Mouse (Mus musculus) G1E (cell line): ENCODE results near the gene C530008M17Rik. TPM values are rescaled to one million over a fixed set of nuclear protein-coding genes. Genes with fewer than 3 reads are reported as not detected.

Experiments
- ATAC-seq: 2 replicates; pipeline ENCODE4 v1.8.0; 2016; ENCODE audit warnings: mild to moderate bottlenecking; ENCODE audit not compliant: insufficient number of reproducible peaks, poor library complexity, low FRiP score, severe bottlenecking; ENCODE audit errors: extremely low read depth
- DNase-seq: peaks from one replicate; pipeline ENCODE4 v3.0.0; 2012; ENCODE audit warnings: low spot score
- H3K27me3 ChIP-seq: 2 replicates; pipeline ENCODE4 v1.6.1; 2012; ENCODE audit warnings: mild to moderate bottlenecking, low read length, inconsistent platforms; ENCODE audit not compliant: insufficient read depth
- H3K36me3 ChIP-seq: replicated peaks from 2 replicates; pipeline ENCODE3; 2012; ENCODE audit warnings: mild to moderate bottlenecking, inconsistent platforms
- H3K4me1 ChIP-seq: 2 replicates; pipeline ENCODE4 v1.6.1; 2012; ENCODE audit warnings: low read depth, low read length, inconsistent platforms, mixed read lengths; ENCODE audit not compliant: insufficient read depth
- H3K4me3 ChIP-seq: 2 replicates; pipeline ENCODE4 v1.5.1; 2012; ENCODE audit warnings: low read depth, mild to moderate bottlenecking, inconsistent platforms, low read length, moderate library complexity, mixed read lengths
- H3K9me3 ChIP-seq: replicated peaks from 2 replicates; pipeline ENCODE4 v1.6.1; 2012; ENCODE audit warnings: inconsistent platforms
- CTCF ChIP-seq: IDR thresholded peaks from 2 replicates; pipeline ENCODE4 v1.5.1; 2012; ENCODE audit warnings: low read depth, low read length, inconsistent platforms, mixed read lengths
- GATA1 ChIP-seq: IDR thresholded peaks from 2 replicates; pipeline ENCODE4 v1.6.1; 2012; ENCODE audit warnings: borderline replicate concordance, low read length, inconsistent platforms, mixed read lengths
- GATA2 ChIP-seq: IDR thresholded peaks from 2 replicates; pipeline ENCODE4 v1.6.1; 2012; ENCODE audit warnings: low read depth, low read length, inconsistent platforms, borderline replicate concordance
- POLR2AphosphoS5 ChIP-seq: IDR thresholded peaks from 2 replicates; pipeline ENCODE4 v1.6.1; 2012; ENCODE audit warnings: low read depth, low read length, inconsistent platforms; ENCODE audit not compliant: insufficient replicate concordance
- TAL1 ChIP-seq: conservative IDR thresholded peaks from 2 replicates; pipeline ENCODE4 v1.6.1; 2012; ENCODE audit warnings: low read depth, low read length, inconsistent platforms, mixed read lengths
- polyA plus RNA-seq: library from polyadenylated mRNA; stranded (reverse); fragments of >175 nt; gene quantifications from 2 replicates; pipeline ENCODE4 v1.2.3, GENCODE M21; 2012
- total RNA-seq, 2 experiments: library from RNA; stranded (forward) in 1 of 2; stranded (reverse) in 1 of 2; fragments of 200-1000 nt in 1 of 2; fragments of >200 nt in 1 of 2; fragmentation: Nextera tagmentation in 1 of 2; gene quantifications; 2 replicates each; pipeline ENCODE4 v1.2.3; 2014 to 2017

C530008M17Rik gene
- total and polyA plus RNA-seq, 3 experiments, result 7.3 to 41.5 (median 25.1) TPM

GRCm38 (mm10) chr5:76649897-76650296 lies 6.4 kb upstream of the C530008M17Rik start:
- DNase-seq (no peak), ATAC-seq (no peak)
- TF ChIP-seq GATA1, result no peak
- TF ChIP-seq GATA2, result no peak
- no peaks in the 10 kb centered on the region for H3K27me3 ChIP-seq
- peaks cover 29% of the 10 kb centered on the region for H3K4me1 ChIP-seq
- no peaks in the 10 kb centered on the region for H3K9me3 ChIP-seq
- H3K36me3 ChIP-seq, result peaks cover 20% of the 10 kb centered on the region
- no peak overlapping the region for H3K4me3 ChIP-seq

GRCm38 (mm10) chr5:76651151-76651725 lies 5.1 kb upstream of the C530008M17Rik start:
- Histone ChIP-seq H3K27me3 (no peaks in the 10 kb centered on the region), H3K36me3 (peaks cover 13% of the 10 kb centered on the region), H3K4me3 (no peak overlapping the region), H3K4me1 (peaks cover 37% of the 10 kb centered on the region), H3K9me3 (no peaks in the 10 kb centered on the region)
- DNase-seq (no peak), ATAC-seq (no peak)
- TF ChIP-seq CTCF, result no peak
- no peak for TF ChIP-seq TAL1

GRCm38 (mm10) chr5:76657245-76658083 lies 1.2 kb downstream of the C530008M17Rik start:
- ATAC-seq (peak; percentile 5; the same call in 1 of the 2 replicates), DNase-seq (peak; percentile 47)
- Histone ChIP-seq H3K9me3 (no peaks in the 10 kb centered on the region), H3K4me1 (peaks cover 61% of the 10 kb centered on the region), H3K36me3 (peaks cover 24% of the 10 kb centered on the region), H3K27me3 (no peaks in the 10 kb centered on the region), H3K4me3 (peak overlapping the region; percentile 81)
- no peak for TF ChIP-seq TAL1
- no peak for TF ChIP-seq GATA1
- no peak for TF ChIP-seq GATA2
- no peak for TF ChIP-seq POLR2AphosphoS5
- TF ChIP-seq CTCF, result no peak

GRCm38 (mm10) chr5:76658084-76658934 lies 2.0 kb downstream of the C530008M17Rik start:
- DNase-seq, result peak; percentile 68
- TF ChIP-seq GATA2, result 0 out of 2 replicates have a peak, but pooled peaks have one; percentile 32
- no peak for TF ChIP-seq GATA1
- TF ChIP-seq TAL1, result peak; percentile 37; the same call in 1 of the 2 replicates
- no peak for TF ChIP-seq POLR2AphosphoS5
- H3K36me3 ChIP-seq, result peaks cover 28% of the 10 kb centered on the region
- peaks cover 62% of the 10 kb centered on the region for H3K4me1 ChIP-seq
- H3K9me3 ChIP-seq, result no peaks in the 10 kb centered on the region
- H3K4me3 ChIP-seq, result peak overlapping the region; percentile 81
- no peaks in the 10 kb centered on the region for H3K27me3 ChIP-seq
- peak; percentile 79 for ATAC-seq

GRCm38 (mm10) chr5:76659958-76660635 lies 3.8 kb downstream of the C530008M17Rik start:
- Histone ChIP-seq H3K27me3 (no peaks in the 10 kb centered on the region), H3K36me3 (peaks cover 37% of the 10 kb centered on the region), H3K9me3 (no peaks in the 10 kb centered on the region), H3K4me3 (no peak overlapping the region), H3K4me1 (peaks cover 49% of the 10 kb centered on the region)
- TF ChIP-seq GATA1 (no peak), TAL1 (no peak), POLR2AphosphoS5 (no peak), GATA2 (no peak), CTCF (no peak)
- DNase-seq, result no peak
- ATAC-seq, result no peak

GRCm38 (mm10) chr5:76661310-76661709 lies 5.0 kb downstream of the C530008M17Rik start:
- no peak for DNase-seq
- Histone ChIP-seq H3K27me3 (no peaks in the 10 kb centered on the region), H3K36me3 (peaks cover 41% of the 10 kb centered on the region), H3K4me1 (peaks cover 43% of the 10 kb centered on the region), H3K4me3 (no peak overlapping the region), H3K9me3 (peaks cover 2% of the 10 kb centered on the region)
- ATAC-seq, result no peak
- TF ChIP-seq GATA2 (no peak), POLR2AphosphoS5 (no peak), CTCF (no peak)
